Mouse (Mus musculus) liver, embryonic 14.5 days (tissue): ENCODE results near the gene Sco2.

ENCODE experiments used
- CTCF ChIP-seq: IDR thresholded peaks from 2 replicates; pipeline ENCODE4 v1.5.1; 2016; ENCODE audit warnings: antibody characterized with exemption, low read depth, control low read depth
- EP300 ChIP-seq: IDR thresholded peaks from 2 replicates; pipeline ENCODE4 v1.6.1; 2016; ENCODE audit warnings: antibody characterized with exemption, low read depth

- TF ChIP-seq CTCF: no peak
- no peak for TF ChIP-seq EP300
These were observed 33.0 kb upstream of the Sco2 start for GRCm38 (mm10) chr15:89406691-89407090.
